Mouse (Mus musculus) embryonic fibroblast, embryonic 13.5 days (primary cell): ENCODE measurements at regions not wholly inside any gene's neighbourhood (a gene's known extent, or its start where the extent isn't known, plus 50 kb on each side); places are given as distances from the start of the nearest gene placed in this dataset.

ENCODE experiments used
- CTCF ChIP-seq: IDR thresholded peaks from 2 replicates; pipeline ENCODE4 v1.5.1; 2011; ENCODE audit warnings: mild to moderate bottlenecking, control low read depth, low read length, moderate library complexity, borderline replicate concordance; ENCODE audit not compliant: insufficient read depth
- POLR2A ChIP-seq: IDR thresholded peaks from 2 replicates; pipeline ENCODE4 v1.6.1; 2011; ENCODE audit warnings: low read depth, mild to moderate bottlenecking, control low read depth, low read length, moderate library complexity

- no peak for TF ChIP-seq POLR2A
- no peak for TF ChIP-seq CTCF
Measured at GRCm38 (mm10) chr3:60417001-60417400, 55.6 kb upstream of the Mbnl1 start.
